Mouse (Mus musculus) gastrocnemius, adult 2 months (tissue): ENCODE data around the gene Plekhf1. TPM values are rescaled to one million over a fixed set of nuclear protein-coding genes. Genes with fewer than 3 reads are reported as not detected.

ENCODE experiments used
- DNase-seq: peaks from one replicate; pipeline ENCODE4 v3.0.0; 2022
- H3K27ac ChIP-seq: fragments of 200-600 bp; 2 replicates; pipeline ENCODE4 v1.8.1; 2022; ENCODE audit warnings: mild to moderate bottlenecking
- H3K4me3 ChIP-seq: fragments of 200-600 bp; 2 replicates; pipeline ENCODE4 v1.8.1; 2022; ENCODE audit warnings: mild to moderate bottlenecking, moderate library complexity
- CTCF ChIP-seq: fragments of 200-600 bp; IDR thresholded peaks from 2 replicates; pipeline ENCODE4 v1.8.1; 2022; ENCODE audit warnings: antibody characterized with exemption, mild to moderate bottlenecking, moderate library complexity
- intact Hi-C: fragments of 180-260 bp; cut with DNase I; formaldehyde crosslinking; loops from one replicate; pipeline ENCODE4 v1.15.1; 2025
- total RNA-seq, 2 experiments: library from RNA; stranded (reverse); gene quantifications; 2 replicates each; pipeline ENCODE4 v1.2.3; 2021

Plekhf1 gene
- total RNA-seq, 2 experiments from 2014 or later, result 6.6 to 15.0 TPM

DNA sequence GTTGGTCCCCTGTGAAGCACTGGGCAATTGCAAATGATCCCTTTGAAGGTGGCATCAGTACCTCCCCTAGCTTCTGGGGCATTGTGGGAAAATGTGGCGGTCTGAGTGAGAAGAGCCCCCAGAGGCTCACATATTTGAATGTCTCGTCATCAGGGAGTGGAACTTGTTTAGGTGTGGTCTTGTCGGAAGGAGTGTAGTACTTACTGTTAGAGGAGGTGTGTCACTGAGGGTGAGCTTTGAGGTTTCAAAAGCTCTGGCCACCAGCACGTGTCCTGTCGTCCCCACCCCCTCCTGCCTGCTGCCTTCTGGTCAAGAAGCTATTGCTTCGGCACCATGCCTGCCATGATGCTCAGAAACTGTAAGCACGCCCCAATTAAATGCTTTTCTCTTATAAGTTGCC lies 12.5 kb downstream of the Plekhf1 start:
- Histone ChIP-seq H3K27ac (peak overlapping the region; percentile 44), H3K4me3 (no peak overlapping the region)
- intact Hi-C loops, result no loop called here
- TF ChIP-seq CTCF, result no peak
- DNase-seq, result peak; percentile 31

GRCm38 (mm10) chr7:38214473-38215214 lies 13.2 kb downstream of the Plekhf1 start:
- intact Hi-C loops, result no loop called here
- no peak for DNase-seq
- Histone ChIP-seq H3K4me3 (no peak overlapping the region), H3K27ac (peak overlapping the region; percentile 51)
- TF ChIP-seq CTCF, result no peak

- peak overlapping the region; percentile 51 for H3K27ac ChIP-seq
- no peak for TF ChIP-seq CTCF
- DNase-seq, result peak; percentile 57
- H3K4me3 ChIP-seq, result no peak overlapping the region
- intact Hi-C loops, result no loop called here
Observed at GRCm38 (mm10) chr7:38212651-38213062, 15.2 kb downstream of the Plekhf1 start.

- Histone ChIP-seq H3K27ac (peak overlapping the region; percentile 65), H3K4me3 (no peak overlapping the region)
- DNase-seq, result peak; percentile 63
- intact Hi-C loops, result no loop called here
- no peak for TF ChIP-seq CTCF
Observed at GRCm38 (mm10) chr7:38209478-38210152, 18.2 kb downstream of the Plekhf1 start.

GRCm38 (mm10) chr7:38208969-38209368 lies 18.8 kb downstream of the Plekhf1 start:
- H3K27ac ChIP-seq, result peak overlapping the region; percentile 65
- H3K4me3 ChIP-seq, result no peak overlapping the region
- TF ChIP-seq CTCF, result no peak
- DNase-seq, result no peak
- intact Hi-C loops, result no loop called here

GRCm38 (mm10) chr7:38206564-38206963 lies 21.3 kb downstream of the Plekhf1 start:
- intact Hi-C loops, result no loop called here
- Histone ChIP-seq H3K4me3 (no peak overlapping the region), H3K27ac (no peak overlapping the region)
- TF ChIP-seq CTCF, result no peak
- DNase-seq, result no peak

DNA sequence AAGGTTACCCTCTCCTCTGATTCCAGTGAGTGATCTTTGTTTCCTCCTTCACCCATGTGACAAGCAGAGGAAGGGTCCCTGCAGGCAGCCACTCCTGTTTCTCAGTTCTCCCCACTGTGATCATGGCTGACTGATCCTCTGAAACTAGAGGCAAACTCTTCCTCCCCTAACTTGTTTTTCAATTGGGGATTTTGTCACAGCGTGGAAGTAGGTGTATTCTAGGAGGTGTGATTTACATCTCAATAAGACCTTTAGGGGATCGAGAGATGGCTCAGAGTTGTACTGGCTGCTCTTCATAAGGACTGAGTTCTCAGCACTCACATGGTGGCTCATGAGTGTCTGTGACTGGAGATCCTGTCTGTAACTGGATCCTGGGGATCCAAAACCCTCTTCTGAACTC lies 22.0 kb downstream of the Plekhf1 start:
- no peak for DNase-seq
- no peak for TF ChIP-seq CTCF
- intact Hi-C loops, result no loop called here
- H3K27ac ChIP-seq, result no peak overlapping the region
- no peak overlapping the region for H3K4me3 ChIP-seq

DNA sequence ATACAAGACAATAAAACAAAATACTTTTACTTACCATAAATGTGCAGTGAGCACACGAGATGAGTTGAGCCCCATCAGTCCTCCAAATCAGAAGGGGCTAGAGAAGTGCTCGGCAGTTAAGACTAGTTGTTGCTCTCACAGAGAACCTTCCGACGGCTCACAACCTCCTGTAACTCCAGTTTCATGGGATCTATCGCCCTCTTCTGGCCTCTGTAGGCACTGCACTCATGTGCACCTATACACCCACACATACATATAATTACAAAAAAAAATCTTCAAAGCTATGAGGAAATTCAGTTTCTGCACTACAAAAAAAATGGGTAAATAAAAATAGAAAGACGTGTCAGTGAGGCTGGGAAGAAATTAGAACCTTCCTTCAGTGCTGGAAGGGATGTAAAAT lies 23.5 kb downstream of the Plekhf1 start:
- H3K27ac ChIP-seq, result no peak overlapping the region
- no peak for DNase-seq
- peak; percentile 39; the same call in 1 of the 2 replicates for TF ChIP-seq CTCF
- intact Hi-C loops, result no loop called here
- no peak overlapping the region for H3K4me3 ChIP-seq

- intact Hi-C loops, result loop anchor here (1.0 to 2.0 kb wide), 2 partner anchors 19 to 66 kb away; no protein-coding TSS in a partner anchor
Observed at GRCm38 (mm10) chr7:38201290-38201658, 26.5 kb downstream of the Plekhf1 start.

GRCm38 (mm10) chr7:38200606-38201289 lies 27.1 kb downstream of the Plekhf1 start:
- Histone ChIP-seq H3K4me3 (peak overlapping the region; percentile 2; the same call in 1 of the 2 replicates), H3K27ac (no peak overlapping the region)
- intact Hi-C loops, result loop anchor here (1.0 to 2.0 kb wide), 2 partner anchors 18 to 66 kb away; no protein-coding TSS in a partner anchor
- TF ChIP-seq CTCF, result no peak; the same call in 1 of the 2 replicates
- peak; percentile 90 for DNase-seq

More at GRCm38 (mm10) chr7:38201290-38201658, 26.5 kb downstream of the Plekhf1 start:
- no peak for TF ChIP-seq CTCF
- no peak overlapping the region for H3K4me3 ChIP-seq
- peak; percentile 12 for DNase-seq
- no peak overlapping the region for H3K27ac ChIP-seq

DNA sequence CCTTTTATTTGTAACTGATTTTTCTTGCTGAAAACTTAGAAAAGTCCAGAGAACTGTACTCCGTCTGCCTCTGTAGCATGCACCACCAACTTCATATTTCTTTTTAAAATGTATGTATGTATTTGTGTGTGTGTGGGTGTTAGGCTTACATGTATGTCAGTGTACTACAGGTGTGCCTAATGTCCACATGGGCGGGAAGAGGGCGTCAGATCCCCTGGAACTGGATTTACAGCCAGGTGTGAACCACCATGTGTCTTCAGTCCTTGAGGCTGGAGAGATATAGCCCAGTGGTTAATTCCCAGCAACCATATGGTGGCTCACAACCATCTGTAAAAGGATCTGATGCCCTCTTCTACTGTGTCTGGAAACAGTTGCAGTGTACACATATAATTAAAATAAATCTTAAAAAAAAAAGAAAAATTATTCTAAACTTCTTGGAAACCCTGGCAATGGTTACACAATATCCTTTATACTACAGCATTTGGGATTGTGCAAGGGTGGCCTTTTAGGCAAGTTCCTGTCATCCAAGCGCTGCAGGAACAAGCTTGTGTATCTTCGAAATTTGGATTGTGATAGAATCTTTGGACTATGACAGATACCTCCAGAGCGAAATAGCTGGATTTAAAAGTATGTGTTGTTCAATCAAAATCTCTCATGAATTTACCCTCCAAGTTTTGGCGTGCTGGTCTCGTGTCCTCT lies 27.8 kb downstream of the Plekhf1 start:
- DNase-seq, result peak; percentile 8
- H3K27ac ChIP-seq, result no peak overlapping the region
- H3K4me3 ChIP-seq, result no peak overlapping the region
- TF ChIP-seq CTCF, result no peak
- intact Hi-C loops, result loop anchor here (2.0 kb wide), 1 partner anchor 67 kb away; no protein-coding TSS in a partner anchor

GRCm38 (mm10) chr7:38191571-38191970 lies 36.2 kb downstream of the Plekhf1 start:
- DNase-seq, result peak; percentile 39
- no peak overlapping the region for H3K27ac ChIP-seq
- intact Hi-C loops, result no loop called here
- no peak overlapping the region for H3K4me3 ChIP-seq
- peak; percentile 50 for TF ChIP-seq CTCF
